Mouse (Mus musculus): ENCODE results near the gene Ace. TPM values are rescaled to one million over a fixed set of nuclear protein-coding genes. Genes with fewer than 3 reads are reported as not detected.

Ace gene
- total RNA-seq, 2 experiments from 2014 or later: 8.0 to 15.5 TPM

- DNase-seq: peak; percentile 35 to 49
These were observed 22.7 kb upstream of the Ace start for GRCm38 (mm10) chr11:105944770-105945672.

GRCm38 (mm10) chr11:105946694-105947154 is 21.0 kb upstream of the Ace start:
- DNase-seq: no peak

- no peak for DNase-seq
These were observed 19.5 kb upstream of the Ace start for GRCm38 (mm10) chr11:105948255-105948654.

GRCm38 (mm10) chr11:105950519-105950918 is 17.2 kb upstream of the Ace start:
- no peak for DNase-seq

- DNase-seq: no peak
These were observed 16.1 kb upstream of the Ace start for GRCm38 (mm10) chr11:105951601-105952044.

- DNase-seq: no peak
These were observed 15.6 kb upstream of the Ace start for GRCm38 (mm10) chr11:105952111-105952510.

GRCm38 (mm10) chr11:105952911-105953386 is 14.8 kb upstream of the Ace start, which contains the start of gene Cyb561:
TSS of gene Cyb561 (minus strand) at chr11:105953336.
- DNase-seq: no peak

- DNase-seq: peak; percentile 78 to 86
These were observed 14.3 kb upstream of the Ace start for GRCm38 (mm10) chr11:105953402-105953801.

GRCm38 (mm10) chr11:105955815-105956430 is 11.8 kb upstream of the Ace start:
- DNase-seq: peak in 1 of 2 experiments; percentile 20

GRCm38 (mm10) chr11:105957501-105957900 is 10.2 kb upstream of the Ace start:
- no peak for DNase-seq

GRCm38 (mm10) chr11:105958566-105958965 is 9.2 kb upstream of the Ace start:
- DNase-seq: no peak

GRCm38 (mm10) chr11:105959355-105959754 is 8.4 kb upstream of the Ace start:
- no peak for DNase-seq

GRCm38 (mm10) chr11:105964691-105965090 is 3.1 kb upstream of the Ace start:
- DNase-seq: no peak

GRCm38 (mm10) chr11:105966288-105966687 is 1.5 kb upstream of the Ace start:
- DNase-seq: no peak

GRCm38 (mm10) chr11:105968948-105969347 is 1.2 kb downstream of the Ace start:
- DNase-seq: no peak

GRCm38 (mm10) chr11:105969516-105969915 is 1.8 kb downstream of the Ace start:
- peak; percentile 72 to 81 for DNase-seq

GRCm38 (mm10) chr11:105974593-105974992 is 6.8 kb downstream of the Ace start:
- DNase-seq: peak in 1 of 2 experiments; percentile 40

GRCm38 (mm10) chr11:105975050-105975449 is 7.3 kb downstream of the Ace start:
- DNase-seq: no peak

GRCm38 (mm10) chr11:105975636-105976035 is 7.9 kb downstream of the Ace start:
- no peak for DNase-seq

GRCm38 (mm10) chr11:105978232-105978631 is 10.5 kb downstream of the Ace start:
- no peak for DNase-seq

GRCm38 (mm10) chr11:105978634-105979033 is 10.9 kb downstream of the Ace start:
- no peak for DNase-seq

GRCm38 (mm10) chr11:105984452-105984851 is 16.7 kb downstream of the Ace start:
- no peak for DNase-seq

- DNase-seq: no peak
These were observed 19.7 kb downstream of the Ace start for GRCm38 (mm10) chr11:105987446-105987845.
